Mouse (Mus musculus) inflammation-experienced regulatory T-cells, adult 6 months (primary cell): ENCODE results near the gene Epb41l4b. TPM values are rescaled to one million over a fixed set of nuclear protein-coding genes. Genes with fewer than 3 reads are reported as not detected.

Experiments
- polyA plus RNA-seq, 3 experiments: library from polyadenylated mRNA; unstranded; fragments of 100-300 nt; shearing (Covaris generic); gene quantifications; one replicate each; pipeline ENCODE4 v1.2.1; 2017

Epb41l4b gene
- polyA plus RNA-seq, 3 experiments from 2014 or later: not detected

Other genes starting within 250 kb of the Epb41l4b start
- gene Tmem245, start 196.0 kb downstream of the Epb41l4b start, polyA plus RNA-seq: 1 to 10 TPM; 4.4 to 8.2 (median 5.9) TPM
- gene Frrs1l, start 153.0 kb downstream of the Epb41l4b start, polyA plus RNA-seq: not detected
- 1 to 10 TPM in 2 of 3 experiments, under 1 TPM in 1; 0.98 to 3.4 (median 2.8) TPM for gene Ptpn3, start 158.4 kb upstream of the Epb41l4b start, polyA plus RNA-seq